Mouse (Mus musculus): ENCODE data around the gene Mex3a. TPM values are rescaled to one million over a fixed set of nuclear protein-coding genes. Genes with fewer than 3 reads are reported as not detected.
A peak's percentile ranks its signal among the peaks of the same experiment; 100 is the strongest.

Gene Mex3a
- 18.6 and 20.7 TPM in 2 replicates for polyA plus RNA-seq (2015; fragmentation: Nextera tagmentation; extraction: Ambion mirVana)

- no peak for ATAC-seq (ENCODE audit: low FRiP score, low TSS enrichment)
- peaks cover 13% of the 10 kb centered on the region for H3K36me3 ChIP-seq (ENCODE audit: insufficient read depth, low read length)
- peaks cover 67% of the 10 kb centered on the region for H3K4me1 ChIP-seq (ENCODE audit: insufficient read depth, low read length)
- peak within 1 kb of the TSS; percentile 83 for H3K4me2 ChIP-seq (replicated peaks; ENCODE audit: low read depth, low read length)
- H3K4me3 ChIP-seq (ENCODE audit: low read length): peak within 1 kb of the TSS; percentile 94
- H3K27ac ChIP-seq (ENCODE audit: low read length): peak within 1 kb of the TSS; percentile 99
- no peaks in the 10 kb centered on the region for H3K9me3 ChIP-seq (ENCODE audit: low read length)
- WGBS: 0% methylated on average over 9 of the region's 31 CpGs
- H3K27me3 ChIP-seq (ENCODE audit: insufficient read depth, low read length): no peaks in the 10 kb centered on the region
- H3K9ac ChIP-seq (replicated peaks; ENCODE audit: low read length): peak within 1 kb of the TSS; percentile 99
Measured at GRCm38 (mm10) chr3:88532299-88532674, at the start of gene Mex3a. Gene Mex3a (plus strand): TSS chr3:88532395.

GRCm38 (mm10) chr3:88483141-88483540 is 49.1 kb upstream of the Mex3a start:
- ATAC-seq (ENCODE audit: low FRiP score, low TSS enrichment): no peak
- H3K9me3 ChIP-seq (ENCODE audit: low read length): no peaks in the 10 kb centered on the region

GRCm38 (mm10) chr3:88483621-88484020 is 48.6 kb upstream of the Mex3a start:
- peaks cover 17% of the 10 kb centered on the region for H3K36me3 ChIP-seq (ENCODE audit: insufficient read depth, low read length)
- 11% methylated on average over 5 of the region's 5 CpGs for WGBS
- ATAC-seq (ENCODE audit: low FRiP score, low TSS enrichment): no peak; the same call in none of the 2 replicates
- H3K27me3 ChIP-seq (ENCODE audit: insufficient read depth, low read length): peaks cover 35% of the 10 kb centered on the region
- no peak overlapping the region for H3K4me2 ChIP-seq (replicated peaks; ENCODE audit: low read depth, low read length)
- no peak overlapping the region for H3K4me3 ChIP-seq (ENCODE audit: low read length)
- H3K27ac ChIP-seq (ENCODE audit: low read length): no peak overlapping the region
- peaks cover 13% of the 10 kb centered on the region for H3K4me1 ChIP-seq (ENCODE audit: insufficient read depth, low read length)
- no peaks in the 10 kb centered on the region for H3K9me3 ChIP-seq (ENCODE audit: low read length)
- no peak overlapping the region for H3K9ac ChIP-seq (replicated peaks; ENCODE audit: low read length)

More at GRCm38 (mm10) chr3:88483141-88483540, 49.1 kb upstream of the Mex3a start:
- Histone ChIP-seq H3K27ac (ENCODE audit: low read length) (no peak overlapping the region), H3K4me3 (ENCODE audit: low read length) (no peak overlapping the region), H3K27me3 (ENCODE audit: insufficient read depth, low read length) (peaks cover 35% of the 10 kb centered on the region), H3K4me1 (ENCODE audit: insufficient read depth, low read length) (peaks cover 11% of the 10 kb centered on the region), H3K9ac (replicated peaks; ENCODE audit: low read length) (no peak overlapping the region), H3K36me3 (ENCODE audit: insufficient read depth, low read length) (peaks cover 17% of the 10 kb centered on the region), H3K4me2 (replicated peaks; ENCODE audit: low read depth, low read length) (no peak overlapping the region)
- 82% methylated on average over 8 of the region's 8 CpGs for WGBS

- H3K4me1 ChIP-seq (ENCODE audit: insufficient read depth, low read length): peaks cover 19% of the 10 kb centered on the region
- peaks cover 17% of the 10 kb centered on the region for H3K36me3 ChIP-seq (ENCODE audit: insufficient read depth, low read length)
- H3K9me3 ChIP-seq (ENCODE audit: low read length): no peaks in the 10 kb centered on the region
- no peak overlapping the region for H3K27ac ChIP-seq (ENCODE audit: low read length)
- peak overlapping the region; percentile 49; the same call in 1 of the 2 replicates for H3K9ac ChIP-seq (replicated peaks; ENCODE audit: low read length)
- H3K4me2 ChIP-seq (replicated peaks; ENCODE audit: low read depth, low read length): peak overlapping the region; percentile 56
- peak overlapping the region; percentile 35 for H3K4me3 ChIP-seq (ENCODE audit: low read length)
- no peak; the same call in 1 of the 2 replicates for ATAC-seq (ENCODE audit: low FRiP score, low TSS enrichment)
- peaks cover 35% of the 10 kb centered on the region for H3K27me3 ChIP-seq (ENCODE audit: insufficient read depth, low read length)
- 14% methylated on average over 39 of the region's 39 CpGs for WGBS
Measured at GRCm38 (mm10) chr3:88484597-88485316, 47.4 kb upstream of the Mex3a start.

GRCm38 (mm10) chr3:88486043-88486442 is 46.2 kb upstream of the Mex3a start:
- Histone ChIP-seq H3K9me3 (ENCODE audit: low read length) (no peaks in the 10 kb centered on the region), H3K4me2 (replicated peaks; ENCODE audit: low read depth, low read length) (no peak overlapping the region), H3K4me1 (ENCODE audit: insufficient read depth, low read length) (peaks cover 20% of the 10 kb centered on the region), H3K27ac (ENCODE audit: low read length) (no peak overlapping the region), H3K9ac (replicated peaks; ENCODE audit: low read length) (no peak overlapping the region), H3K4me3 (ENCODE audit: low read length) (no peak overlapping the region), H3K36me3 (ENCODE audit: insufficient read depth, low read length) (peaks cover 17% of the 10 kb centered on the region), H3K27me3 (ENCODE audit: insufficient read depth, low read length) (peaks cover 35% of the 10 kb centered on the region)
- no peak for ATAC-seq (ENCODE audit: low FRiP score, low TSS enrichment)
- WGBS: 85% methylated on average over 5 of the region's 5 CpGs

GRCm38 (mm10) chr3:88486887-88487286 is 45.3 kb upstream of the Mex3a start:
- Histone ChIP-seq H3K4me3 (ENCODE audit: low read length) (no peak overlapping the region), H3K9me3 (ENCODE audit: low read length) (no peaks in the 10 kb centered on the region), H3K4me1 (ENCODE audit: insufficient read depth, low read length) (peaks cover 23% of the 10 kb centered on the region), H3K9ac (replicated peaks; ENCODE audit: low read length) (no peak overlapping the region), H3K4me2 (replicated peaks; ENCODE audit: low read depth, low read length) (no peak overlapping the region), H3K36me3 (ENCODE audit: insufficient read depth, low read length) (peaks cover 17% of the 10 kb centered on the region), H3K27ac (ENCODE audit: low read length) (no peak overlapping the region), H3K27me3 (ENCODE audit: insufficient read depth, low read length) (peaks cover 35% of the 10 kb centered on the region)
- ATAC-seq (ENCODE audit: low FRiP score, low TSS enrichment): no peak
- 85% methylated on average over 4 of the region's 4 CpGs for WGBS

GRCm38 (mm10) chr3:88487396-88487795 is 44.8 kb upstream of the Mex3a start:
- Histone ChIP-seq H3K27me3 (ENCODE audit: insufficient read depth, low read length) (peaks cover 35% of the 10 kb centered on the region), H3K9ac (replicated peaks; ENCODE audit: low read length) (no peak overlapping the region)
- WGBS: 81% methylated on average over 1 of the region's 1 CpGs

GRCm38 (mm10) chr3:88493706-88494582 is 38.3 kb upstream of the Mex3a start:
- Histone ChIP-seq H3K36me3 (ENCODE audit: insufficient read depth, low read length) (no peaks in the 10 kb centered on the region), H3K4me1 (ENCODE audit: insufficient read depth, low read length) (peaks cover 43% of the 10 kb centered on the region), H3K9ac (replicated peaks; ENCODE audit: low read length) (peak overlapping the region; percentile 72; the same call in 1 of the 2 replicates), H3K9me3 (ENCODE audit: low read length) (no peaks in the 10 kb centered on the region), H3K27ac (ENCODE audit: low read length) (peak overlapping the region; percentile 93), H3K4me3 (ENCODE audit: low read length) (no peak overlapping the region; the same call in 1 of the 2 replicates), H3K4me2 (replicated peaks; ENCODE audit: low read depth, low read length) (peak overlapping the region; percentile 78), H3K27me3 (ENCODE audit: insufficient read depth, low read length) (no peaks in the 10 kb centered on the region)
- WGBS: 73% methylated on average over 11 of the region's 11 CpGs
- ATAC-seq (ENCODE audit: low FRiP score, low TSS enrichment): no peak

More at GRCm38 (mm10) chr3:88487396-88487795, 44.8 kb upstream of the Mex3a start:
- H3K4me2 ChIP-seq (replicated peaks; ENCODE audit: low read depth, low read length): no peak overlapping the region
- no peak overlapping the region for H3K4me3 ChIP-seq (ENCODE audit: low read length)
- ATAC-seq (ENCODE audit: low FRiP score, low TSS enrichment): no peak
- H3K9me3 ChIP-seq (ENCODE audit: low read length): no peaks in the 10 kb centered on the region
- H3K27ac ChIP-seq (ENCODE audit: low read length): no peak overlapping the region
- H3K36me3 ChIP-seq (ENCODE audit: insufficient read depth, low read length): peaks cover 17% of the 10 kb centered on the region
- H3K4me1 ChIP-seq (ENCODE audit: insufficient read depth, low read length): peaks cover 26% of the 10 kb centered on the region

- no peaks in the 10 kb centered on the region for H3K9me3 ChIP-seq (ENCODE audit: low read length)
- WGBS: 56% methylated on average over 9 of the region's 9 CpGs
- H3K4me2 ChIP-seq (replicated peaks; ENCODE audit: low read depth, low read length): no peak overlapping the region
- H3K4me1 ChIP-seq (ENCODE audit: insufficient read depth, low read length): peaks cover 42% of the 10 kb centered on the region
- 0 out of 2 replicates have a peak overlapping the region, but pooled peaks have one; percentile 27 for H3K27ac ChIP-seq (ENCODE audit: low read length)
- no peaks in the 10 kb centered on the region for H3K27me3 ChIP-seq (ENCODE audit: insufficient read depth, low read length)
- no peak overlapping the region for H3K4me3 ChIP-seq (ENCODE audit: low read length)
- H3K36me3 ChIP-seq (ENCODE audit: insufficient read depth, low read length): no peaks in the 10 kb centered on the region
- no peak overlapping the region for H3K9ac ChIP-seq (replicated peaks; ENCODE audit: low read length)
- no peak for ATAC-seq (ENCODE audit: low FRiP score, low TSS enrichment)
Measured at GRCm38 (mm10) chr3:88494836-88495628, 37.2 kb upstream of the Mex3a start.

Measured in kidney, embryonic 16.5 days (tissue).